Mouse (Mus musculus) thymus, adult 2 months (tissue): ENCODE measurements around the gene B3galt1.

Source experiments
- CTCF ChIP-seq: fragments of 200-500 bp; IDR thresholded peaks from 2 replicates; pipeline ENCODE4 v1.5.1; 2012; ENCODE audit warnings: mild to moderate bottlenecking, control low read depth, low read length, moderate library complexity, borderline replicate concordance; ENCODE audit not compliant: control insufficient read depth, poor library complexity, insufficient read depth; ENCODE audit errors: extremely low read depth
- POLR2A ChIP-seq: fragments of 200-500 bp; IDR thresholded peaks from 2 replicates; pipeline ENCODE4 v1.6.1; 2012; ENCODE audit warnings: mild to moderate bottlenecking, low read length, control low read depth, moderate library complexity; ENCODE audit not compliant: control insufficient read depth, poor library complexity, insufficient read depth; ENCODE audit errors: extremely low read depth

DNA sequence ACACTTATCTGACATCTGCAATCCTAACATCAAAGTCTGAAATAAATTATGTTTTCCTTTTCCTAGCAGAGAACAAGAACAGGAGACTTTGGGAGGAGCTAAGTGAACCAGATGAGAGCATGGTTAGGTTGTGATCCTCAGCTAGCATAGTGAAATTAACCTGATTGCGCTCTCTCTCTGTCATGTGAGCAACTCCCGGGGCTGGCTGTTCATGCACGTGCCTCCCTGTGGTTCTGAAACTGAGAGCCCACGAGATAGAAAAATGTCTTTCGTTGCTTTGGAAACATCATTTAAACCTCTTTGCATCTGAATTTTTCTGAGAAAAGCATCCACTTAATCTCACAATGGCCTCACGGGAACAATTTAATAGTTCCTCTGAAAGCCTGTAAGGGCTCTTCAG, 190.8 kb downstream of the B3galt1 start:
- no peak for TF ChIP-seq POLR2A
- TF ChIP-seq CTCF = no peak
